Mouse (Mus musculus): ENCODE results near the gene Dap. TPM values are rescaled to one million over a fixed set of nuclear protein-coding genes. Genes with fewer than 3 reads are reported as not detected.

The Dap gene
- polyA plus RNA-seq, 1 experiment from 2014 or later: 87.1 TPM

Other genes with a start within 250 kb of the Dap start
- gene Ankrd33b, start 143.4 kb downstream of the Dap start, polyA plus RNA-seq (2014; fragmentation: Nextera tagmentation; extraction: Ambion mirVana): 2.1 and 3.7 TPM in 2 replicates
- 3.8 and 3.9 TPM in 2 replicates for gene Ropn1l, start 229.4 kb downstream of the Dap start, polyA plus RNA-seq (2014; fragmentation: Nextera tagmentation; extraction: Ambion mirVana)

All from kidney, embryonic 14.5 days (tissue).